Mouse (Mus musculus) stomach, embryonic 14.5 days (tissue): ENCODE results near the gene Gm17783. TPM values are rescaled to one million over a fixed set of nuclear protein-coding genes. Genes with fewer than 3 reads are reported as not detected.
"Not testable (repeated sequence)": the region's sequence is repeated elsewhere in the genome, so short reads cannot be mapped to it uniquely, and the experiment has no call there.

Experiments
- ATAC-seq: fragments of 200-750 bp; cut with Nextera tagmentation; 2 replicates; pipeline ENCODE4 v1.8.0; 2017; ENCODE audit warnings: low read depth, moderate TSS enrichment; ENCODE audit not compliant: insufficient number of reproducible peaks, insufficient read depth, low FRiP score
- H3K27ac ChIP-seq: fragments of 300-500 bp; sonication (generic); 2 replicates; pipeline ENCODE4 v1.5.1; 2014; ENCODE audit warnings: mild to moderate bottlenecking, low read length, moderate library complexity, mixed read lengths
- H3K27me3 ChIP-seq: fragments of 300-500 bp; sonication (generic); 2 replicates; pipeline ENCODE4 v1.6.1; 2014; ENCODE audit warnings: low read length, control low read depth, mixed read lengths; ENCODE audit not compliant: control insufficient read depth, insufficient read depth
- H3K36me3 ChIP-seq: fragments of 300-500 bp; sonication (generic); 2 replicates; pipeline ENCODE4 v1.6.1; 2014; ENCODE audit warnings: mild to moderate bottlenecking, control low read depth, low read length, moderate library complexity, mixed read lengths; ENCODE audit not compliant: control insufficient read depth, insufficient read depth
- H3K4me1 ChIP-seq: fragments of 300-500 bp; sonication (generic); 2 replicates; pipeline ENCODE4 v1.6.1; 2014; ENCODE audit warnings: low read length, control low read depth, mixed read lengths; ENCODE audit not compliant: control insufficient read depth, insufficient read depth
- H3K4me2 ChIP-seq: fragments of 300-500 bp; sonication (generic); replicated peaks from 2 replicates; pipeline ENCODE4 v1.6.1; 2014; ENCODE audit warnings: low read depth, low read length, control low read depth
- H3K4me3 ChIP-seq: fragments of 300-500 bp; sonication (generic); 2 replicates; pipeline ENCODE4 v1.5.1; 2014; ENCODE audit warnings: low read depth, low read length, control low read depth
- H3K9ac ChIP-seq: fragments of 300-500 bp; sonication (generic); replicated peaks from 2 replicates; pipeline ENCODE4 v1.6.1; 2014; ENCODE audit warnings: low read depth, mild to moderate bottlenecking, control low read depth, low read length, moderate library complexity, mixed read lengths
- H3K9me3 ChIP-seq: fragments of 300-500 bp; sonication (generic); 2 replicates; pipeline ENCODE4 v1.6.1; 2016; ENCODE audit warnings: low read depth, low read length, control low read depth; ENCODE audit not compliant: control insufficient read depth
- WGBS: fragments of 180-500 bp; shearing (Covaris S2); extraction: QIAGEN DNeasy Blood & Tissue Kit; methylation state at CpG from one replicate; pipeline ENCODE4 v1.1.7; 2014; 5-methylcytosine and 5-hydroxymethylcytosine counted together
- polyA plus RNA-seq: library from polyadenylated mRNA; unstranded; fragments of >200 nt; fragmentation: Nextera tagmentation; extraction: Ambion mirVana; gene quantifications from 2 replicates; pipeline ENCODE4 v1.2.1, GENCODE M21; 2014

Gene Gm17783
- polyA plus RNA-seq = 0.56 and 0.93 TPM in 2 replicates

- H3K9me3 ChIP-seq = no peaks in the 10 kb centered on the region
- H3K36me3 ChIP-seq = no peaks in the 10 kb centered on the region
- ATAC-seq = no peak
- H3K4me2 ChIP-seq = no peak within 1 kb of the TSS
- no peaks in the 10 kb centered on the region for H3K27me3 ChIP-seq
- no peak within 1 kb of the TSS for H3K27ac ChIP-seq
- WGBS = 79% methylated on average over 4 of the region's 4 CpGs
- H3K4me3 ChIP-seq = no peak within 1 kb of the TSS
- no peaks in the 10 kb centered on the region for H3K4me1 ChIP-seq
- H3K9ac ChIP-seq = no peak within 1 kb of the TSS
These were observed at the start of gene Gm17783 for GRCm38 (mm10) chr16:45531950-45532349. Gene Gm17783 (minus strand): TSS chr16:45532050.

- 47% methylated on average over 12 of the region's 12 CpGs for WGBS
- no peaks in the 10 kb centered on the region for H3K4me1 ChIP-seq
- H3K9me3 ChIP-seq = no peaks in the 10 kb centered on the region
- no peak overlapping the region for H3K4me2 ChIP-seq
- no peak overlapping the region for H3K4me3 ChIP-seq
- H3K36me3 ChIP-seq = no peaks in the 10 kb centered on the region
- no peak for ATAC-seq
- H3K9ac ChIP-seq = no peak overlapping the region
- H3K27ac ChIP-seq = no peak overlapping the region
- H3K27me3 ChIP-seq = no peaks in the 10 kb centered on the region
These were observed 48.0 kb upstream of the Gm17783 start for GRCm38 (mm10) chr16:45579883-45580282.

GRCm38 (mm10) chr16:45572307-45572706 is 40.5 kb upstream of the Gm17783 start:
- Histone ChIP-seq H3K27me3 (no peaks in the 10 kb centered on the region), H3K9ac (no peak overlapping the region), H3K4me2 (no peak overlapping the region), H3K36me3 (no peaks in the 10 kb centered on the region), H3K4me3 (no peak overlapping the region), H3K9me3 (no peaks in the 10 kb centered on the region), H3K27ac (no peak overlapping the region), H3K4me1 (no peaks in the 10 kb centered on the region)
- 90% methylated on average over 3 of the region's 3 CpGs for WGBS
- ATAC-seq = no peak

GRCm38 (mm10) chr16:45561747-45562146 is 29.9 kb upstream of the Gm17783 start:
- no peaks in the 10 kb centered on the region for H3K9me3 ChIP-seq
- H3K27me3 ChIP-seq = no peaks in the 10 kb centered on the region
- H3K4me2 ChIP-seq = no peak overlapping the region
- H3K4me1 ChIP-seq = no peaks in the 10 kb centered on the region
- no peak overlapping the region for H3K4me3 ChIP-seq
- 55% methylated on average over 3 of the region's 3 CpGs for WGBS
- no peaks in the 10 kb centered on the region for H3K36me3 ChIP-seq
- no peak overlapping the region for H3K27ac ChIP-seq
- ATAC-seq = no peak
- H3K9ac ChIP-seq = no peak overlapping the region

- WGBS = 47% methylated on average over 2 of the region's 2 CpGs
- Histone ChIP-seq H3K27me3 (no peaks in the 10 kb centered on the region), H3K9ac (no peak overlapping the region), H3K4me3 (no peak overlapping the region), H3K36me3 (no peaks in the 10 kb centered on the region), H3K27ac (no peak overlapping the region), H3K9me3 (no peaks in the 10 kb centered on the region), H3K4me1 (no peaks in the 10 kb centered on the region), H3K4me2 (no peak overlapping the region)
- no peak for ATAC-seq
These were observed 19.7 kb upstream of the Gm17783 start for GRCm38 (mm10) chr16:45551579-45551978.

GRCm38 (mm10) chr16:45547982-45548381 is 16.1 kb upstream of the Gm17783 start:
- no peak overlapping the region for H3K4me3 ChIP-seq
- ATAC-seq = no peak

GRCm38 (mm10) chr16:45544341-45544740 is 12.5 kb upstream of the Gm17783 start:
- no peak overlapping the region for H3K4me2 ChIP-seq
- no peaks in the 10 kb centered on the region for H3K36me3 ChIP-seq
- no peaks in the 10 kb centered on the region for H3K27me3 ChIP-seq
- H3K27ac ChIP-seq = no peak overlapping the region
- ATAC-seq = no peak
- no peaks in the 10 kb centered on the region for H3K4me1 ChIP-seq
- 69% methylated on average over 3 of the region's 3 CpGs for WGBS
- H3K9ac ChIP-seq = no peak overlapping the region
- no peaks in the 10 kb centered on the region for H3K9me3 ChIP-seq
- no peak overlapping the region for H3K4me3 ChIP-seq

More at GRCm38 (mm10) chr16:45547982-45548381, 16.1 kb upstream of the Gm17783 start:
- H3K9me3 ChIP-seq = no peaks in the 10 kb centered on the region
- H3K36me3 ChIP-seq = no peaks in the 10 kb centered on the region
- H3K4me2 ChIP-seq = no peak overlapping the region
- H3K9ac ChIP-seq = no peak overlapping the region
- H3K27ac ChIP-seq = no peak overlapping the region
- no peaks in the 10 kb centered on the region for H3K27me3 ChIP-seq
- no peaks in the 10 kb centered on the region for H3K4me1 ChIP-seq

- H3K4me3 ChIP-seq = no peak overlapping the region
- no peak overlapping the region for H3K9ac ChIP-seq
- ATAC-seq = no peak
- H3K27ac ChIP-seq = no peak overlapping the region
- H3K4me2 ChIP-seq = no peak overlapping the region
- no peaks in the 10 kb centered on the region for H3K27me3 ChIP-seq
- no peaks in the 10 kb centered on the region for H3K9me3 ChIP-seq
- no peaks in the 10 kb centered on the region for H3K4me1 ChIP-seq
- H3K36me3 ChIP-seq = no peaks in the 10 kb centered on the region
These were observed 10.3 kb upstream of the Gm17783 start for GRCm38 (mm10) chr16:45542108-45542507.

GRCm38 (mm10) chr16:45538342-45538741 is 6.5 kb upstream of the Gm17783 start:
- H3K36me3 ChIP-seq, H3K9ac ChIP-seq, H3K4me1 ChIP-seq, H3K4me2 ChIP-seq, H3K9me3 ChIP-seq, H3K27ac ChIP-seq, H3K4me3 ChIP-seq, H3K27me3 ChIP-seq: not testable (repeated sequence)
- 57% methylated on average over 1 of the region's 1 CpGs for WGBS
- ATAC-seq = peak; percentile 77
